Mouse (Mus musculus): Measurements from ENCODE around the gene Kdelc2.

Kdelc2 gene

DNA sequence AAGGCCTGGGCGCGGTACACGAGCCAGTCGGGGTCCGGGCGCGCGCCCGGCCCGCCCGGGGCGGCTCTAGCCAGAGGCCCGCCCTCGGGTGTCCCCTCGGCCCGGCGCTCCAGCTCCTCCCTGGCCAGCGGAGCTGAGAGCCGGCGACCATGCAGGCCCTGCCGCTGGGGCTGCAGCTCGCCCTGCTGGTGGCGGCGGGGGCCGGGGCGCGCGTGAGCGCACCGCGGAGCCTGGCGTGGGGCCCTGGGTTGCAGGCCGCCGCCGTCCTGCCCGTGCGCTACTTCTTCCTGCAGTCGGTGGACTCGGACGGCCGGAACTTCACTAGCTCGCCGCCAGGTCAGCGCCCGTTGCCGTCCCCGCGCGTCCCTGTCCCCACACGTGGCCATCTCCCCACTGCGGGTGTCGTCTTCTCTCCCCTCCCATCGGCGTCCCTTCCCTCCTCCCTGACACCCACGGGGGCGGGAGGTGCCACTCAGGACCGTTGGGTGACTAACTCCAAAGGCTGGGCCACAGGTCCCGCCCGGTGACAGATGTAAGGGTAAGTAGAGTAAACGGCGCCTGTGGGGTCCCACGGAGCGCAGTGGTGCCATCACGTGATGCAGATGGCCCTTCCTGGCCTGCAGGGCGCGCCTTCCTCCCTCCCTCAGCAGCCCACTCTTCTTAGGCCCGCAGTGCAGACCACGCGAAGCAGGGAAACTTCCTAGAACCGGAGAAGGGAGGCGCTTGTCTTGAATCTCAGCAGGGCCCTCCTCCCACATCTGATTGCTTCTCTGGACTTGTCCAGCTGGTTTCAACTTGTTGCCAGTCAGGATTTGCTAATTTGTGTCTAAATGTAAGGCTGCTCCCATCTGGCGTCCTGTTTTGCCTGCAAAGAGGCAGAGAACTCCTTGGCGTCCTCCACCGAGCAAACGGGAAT, at the start of gene Kdelc2:
Gene Kdelc2, plus strand, starts transcription at position 75 of the 916 bp plus-strand sequence.
- peak; percentile 81 to 82 for DNase-seq

DNA sequence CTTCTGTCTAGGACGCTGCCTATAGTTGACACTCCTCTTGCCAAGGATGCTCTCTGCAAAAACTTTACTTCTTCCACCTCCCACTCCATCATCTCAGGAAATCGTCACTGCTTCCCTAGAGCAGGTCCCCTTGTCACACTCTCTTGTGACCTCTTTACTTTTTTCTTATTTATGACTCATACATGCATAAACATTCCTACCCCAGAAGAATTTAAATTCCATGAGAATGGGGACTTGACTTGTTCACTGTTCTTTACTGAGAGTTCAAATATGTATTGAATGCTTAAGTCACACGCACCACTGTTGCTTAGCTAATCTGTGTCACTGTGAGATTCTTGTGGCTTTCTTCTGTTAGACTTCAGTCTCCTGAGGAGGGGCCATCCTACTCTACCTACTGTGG, 48.7 kb upstream of the Kdelc2 start:
- DNase-seq, result no peak

DNA sequence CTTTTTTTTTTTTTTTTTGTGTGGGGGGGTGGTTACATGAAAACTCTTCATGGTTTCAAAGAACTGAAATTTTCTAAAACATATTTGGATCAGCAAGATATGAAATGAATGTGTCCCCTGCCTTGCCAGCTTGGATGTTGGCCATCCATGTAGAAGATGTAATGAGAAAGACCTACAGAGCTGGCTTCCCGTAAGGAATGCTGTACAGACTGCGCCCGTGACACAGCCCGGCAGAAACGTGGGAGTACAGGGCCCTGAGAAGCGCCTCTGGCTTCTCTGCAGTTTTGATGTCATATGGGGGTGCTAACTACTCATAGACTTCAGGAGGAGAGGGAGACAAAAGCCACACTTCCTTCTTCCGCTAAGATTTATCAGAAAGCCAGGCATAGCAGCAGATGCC, 44.2 kb upstream of the Kdelc2 start:
- DNase-seq, result no peak

DNA sequence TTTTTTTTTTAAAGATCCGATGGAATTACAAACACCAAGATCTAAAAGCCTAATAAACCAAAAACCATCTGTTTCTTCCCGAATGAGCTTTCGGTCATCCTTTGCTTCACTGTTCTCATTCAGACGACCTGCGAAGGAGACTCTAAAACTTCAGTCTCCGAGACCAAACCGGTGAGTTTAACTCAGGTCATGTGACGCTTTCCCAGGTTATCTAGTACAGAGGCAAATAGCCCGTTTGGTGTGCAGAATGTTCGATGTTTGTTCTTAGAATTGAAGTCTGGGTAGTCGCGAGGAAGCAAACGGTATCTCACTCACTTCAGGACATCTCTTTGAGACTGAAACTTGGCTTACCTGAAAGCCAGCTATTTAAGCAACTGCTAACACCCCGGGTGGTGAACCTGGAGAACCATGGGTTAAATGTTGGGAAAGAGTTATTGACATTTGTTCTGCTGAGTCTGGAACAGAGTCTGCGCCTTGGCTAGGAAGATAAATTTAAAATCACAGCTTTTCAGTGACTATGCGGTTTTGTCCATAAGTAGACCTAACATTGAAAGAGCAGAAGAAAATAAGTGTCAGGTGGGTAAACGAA, 43.4 kb upstream of the Kdelc2 start:
- peak in 1 of 2 experiments; percentile 45 for DNase-seq

DNA sequence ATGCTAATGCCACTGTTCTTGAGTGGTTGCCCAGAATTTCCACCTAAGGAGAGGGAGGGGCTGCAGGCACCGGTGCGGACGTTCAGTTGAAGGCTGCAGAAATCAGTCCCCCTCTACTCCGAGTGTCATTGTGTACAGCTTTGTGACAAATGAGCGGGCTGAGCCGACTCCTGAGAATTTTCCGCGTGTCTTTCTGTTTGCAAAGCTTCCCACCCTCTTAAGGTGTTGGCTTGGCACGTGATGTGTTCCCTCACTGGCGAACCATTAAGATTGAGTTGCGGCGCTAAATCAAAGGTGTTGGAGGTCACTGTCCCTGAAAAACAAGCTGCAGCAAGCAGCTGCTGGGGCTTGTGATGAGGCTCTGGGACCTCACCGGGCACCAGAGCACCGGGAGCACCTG, 42.9 kb upstream of the Kdelc2 start:
- peak; percentile 69 to 74 for DNase-seq

DNA sequence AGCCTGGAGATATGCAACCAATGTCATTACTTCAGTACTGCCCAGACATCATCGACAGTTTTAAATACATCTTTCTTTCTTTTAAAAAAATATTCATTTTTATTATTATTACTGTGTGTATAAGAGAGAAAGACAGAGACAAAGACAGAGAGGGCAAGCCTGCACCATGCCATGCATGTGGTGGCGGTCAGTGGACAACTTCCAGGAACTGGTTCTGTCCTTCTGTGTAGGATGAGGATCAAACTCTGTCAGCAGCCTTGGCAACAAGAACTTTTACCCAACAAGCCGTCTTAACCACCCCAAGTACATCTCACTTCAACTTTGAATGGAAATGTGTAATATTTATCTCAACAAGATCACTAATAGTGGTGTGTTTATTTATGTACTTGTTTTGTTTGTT, 41.8 kb upstream of the Kdelc2 start:
- peak; percentile 49 to 51 for DNase-seq

DNA sequence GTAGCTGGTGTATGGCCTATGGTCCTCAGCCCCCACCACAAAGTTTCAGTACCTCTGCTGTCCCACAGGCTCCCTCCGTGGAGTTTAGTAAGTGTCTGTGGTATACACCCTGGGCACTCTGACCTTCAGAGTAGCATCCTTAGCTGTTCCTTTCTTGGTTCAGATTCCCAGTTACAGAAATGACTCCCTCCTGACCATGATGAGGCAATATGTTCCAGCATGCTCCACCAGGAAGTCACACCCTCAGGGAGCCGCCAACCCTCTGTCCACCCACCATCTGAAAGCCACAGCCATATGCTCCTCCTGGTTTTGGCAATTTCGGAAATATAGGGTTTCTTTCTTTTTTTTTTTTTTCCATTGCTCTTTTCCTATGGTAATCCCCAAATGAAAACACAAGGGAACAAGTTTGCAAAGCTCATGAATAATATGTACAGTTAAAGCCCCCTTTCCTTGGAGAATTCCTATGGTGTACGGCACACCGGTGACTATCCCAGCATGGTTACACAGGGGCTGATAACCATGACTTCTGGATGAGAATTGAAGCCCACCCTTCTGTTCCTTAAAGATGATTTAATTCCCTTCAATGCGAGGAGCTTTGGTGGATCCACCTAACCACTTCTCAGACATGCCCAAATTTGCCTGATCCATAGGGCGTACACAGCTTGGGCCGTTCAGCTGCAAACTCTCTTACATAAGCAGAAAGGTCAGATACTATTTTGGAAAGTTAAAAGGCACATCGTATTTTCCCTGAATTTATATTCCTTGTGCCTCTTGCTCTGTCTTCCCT, 39.0 kb upstream of the Kdelc2 start:
- no peak for DNase-seq

DNA sequence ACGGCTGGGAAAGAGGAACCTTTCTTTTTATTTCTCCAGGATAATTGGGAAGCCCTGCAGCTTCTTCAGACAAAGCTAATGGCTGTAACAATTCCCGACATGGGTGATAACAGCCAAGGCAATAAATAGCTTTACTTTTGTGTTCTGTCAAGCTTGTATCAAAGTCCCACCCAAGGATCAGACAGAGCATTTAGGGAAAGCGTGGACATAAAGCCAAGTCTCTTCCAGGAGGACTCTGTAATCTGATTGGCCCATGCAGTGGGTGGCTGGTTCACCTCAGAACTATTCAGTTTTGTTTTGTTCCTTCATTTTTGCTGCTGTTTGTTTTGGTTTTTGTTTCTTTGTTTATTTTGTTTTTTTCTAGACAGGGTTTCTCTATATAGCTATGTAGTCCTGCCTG, 38.1 kb upstream of the Kdelc2 start:
- no peak for DNase-seq

DNA sequence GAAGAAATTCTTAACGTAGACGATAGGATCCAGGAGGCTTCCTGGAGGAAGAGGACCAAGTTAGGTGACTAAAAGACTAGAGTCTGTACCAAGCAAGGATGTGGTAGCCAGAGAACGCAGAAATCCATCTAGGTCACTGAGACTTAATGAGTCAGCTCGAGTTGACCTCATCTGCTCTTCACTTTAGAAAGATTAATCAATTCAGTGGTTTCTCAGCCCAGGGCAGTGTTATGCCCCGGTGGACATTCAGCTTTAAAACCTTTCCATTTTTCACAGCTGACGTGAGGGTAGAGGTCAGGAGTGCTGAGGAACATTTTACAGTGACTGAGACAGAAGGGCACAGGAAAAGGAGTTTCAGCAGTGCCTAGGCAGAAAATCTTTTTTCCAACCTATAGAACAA, 37.4 kb upstream of the Kdelc2 start:
- no peak for DNase-seq

DNA sequence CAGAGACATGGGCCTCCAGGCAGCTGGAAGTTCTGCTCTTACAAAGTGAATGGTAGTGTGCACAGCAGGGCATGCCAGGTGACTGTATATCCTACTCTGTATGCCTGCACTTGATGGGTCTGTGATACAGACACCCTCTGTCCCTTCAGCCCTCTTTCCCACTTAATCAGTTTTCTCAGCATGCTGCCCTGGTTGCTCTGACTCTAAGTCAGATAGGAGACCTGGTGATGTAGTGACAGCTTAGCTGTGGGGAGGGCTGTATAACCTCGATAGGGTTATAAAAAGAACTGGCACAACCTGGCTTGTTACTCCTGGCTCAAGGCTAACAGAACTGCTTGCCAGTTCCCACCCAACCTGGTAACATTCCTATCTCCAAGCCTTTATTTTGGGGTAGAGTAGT, 34.6 kb upstream of the Kdelc2 start:
- peak; percentile 19 to 20 for DNase-seq

DNA sequence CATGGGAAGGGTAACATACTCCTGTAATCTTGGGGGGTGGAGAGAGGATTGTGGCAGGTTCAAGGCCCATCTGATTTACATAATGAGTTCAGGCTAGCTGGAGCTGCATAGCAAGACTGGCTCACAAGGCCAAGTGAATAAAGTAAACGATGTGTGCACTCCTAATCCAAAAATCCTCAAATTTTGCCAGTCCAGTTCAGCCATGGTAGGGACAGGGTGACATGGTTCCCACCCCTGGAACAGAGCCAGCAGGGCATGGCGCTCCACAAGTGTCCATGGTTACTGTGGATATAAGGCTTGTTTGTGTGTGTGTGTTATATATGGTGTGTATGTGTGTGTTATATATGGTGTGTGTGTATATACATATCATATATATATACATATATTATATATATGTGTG, 33.5 kb upstream of the Kdelc2 start:
- DNase-seq, result peak in 1 of 2 experiments; percentile 15

DNA sequence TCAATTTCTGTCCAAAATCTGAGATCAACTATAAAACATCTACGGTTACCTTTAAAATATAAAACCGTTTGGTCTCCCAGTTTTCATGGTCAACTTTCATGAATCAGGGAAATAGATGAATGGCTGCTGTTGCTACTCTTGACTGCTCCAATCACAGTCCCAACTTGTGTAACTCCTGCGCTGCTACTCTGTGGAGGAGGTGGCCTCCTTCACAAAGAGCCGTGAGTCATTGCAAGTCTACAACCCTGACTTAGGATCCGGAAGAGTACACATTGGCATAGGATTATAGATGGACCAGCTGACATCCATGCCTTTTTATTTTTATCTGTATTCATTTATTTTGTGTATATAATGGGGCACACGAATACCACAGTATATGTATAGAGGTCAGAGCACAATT, 31.9 kb upstream of the Kdelc2 start:
- DNase-seq, result no peak

DNA sequence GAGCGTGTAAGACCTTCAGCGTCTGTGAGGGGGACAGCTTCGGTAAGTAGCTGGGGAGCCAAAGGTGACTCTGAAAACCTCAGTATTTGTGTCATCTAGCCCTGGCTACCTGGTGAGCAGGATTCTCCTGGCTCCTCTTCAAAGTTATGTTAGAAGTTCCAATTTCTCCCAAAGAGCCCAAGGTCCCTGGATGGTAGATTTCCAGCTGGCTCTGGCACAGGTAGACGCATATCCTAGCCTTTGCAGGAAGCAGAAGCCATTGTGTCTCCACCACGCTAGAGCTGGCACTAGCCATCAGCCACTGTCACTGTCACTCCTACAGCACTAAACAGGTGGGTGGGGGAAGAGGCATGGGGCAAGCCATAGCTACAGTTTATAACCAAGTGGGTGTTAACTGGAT, 30.7 kb upstream of the Kdelc2 start:
- DNase-seq, result no peak

DNA sequence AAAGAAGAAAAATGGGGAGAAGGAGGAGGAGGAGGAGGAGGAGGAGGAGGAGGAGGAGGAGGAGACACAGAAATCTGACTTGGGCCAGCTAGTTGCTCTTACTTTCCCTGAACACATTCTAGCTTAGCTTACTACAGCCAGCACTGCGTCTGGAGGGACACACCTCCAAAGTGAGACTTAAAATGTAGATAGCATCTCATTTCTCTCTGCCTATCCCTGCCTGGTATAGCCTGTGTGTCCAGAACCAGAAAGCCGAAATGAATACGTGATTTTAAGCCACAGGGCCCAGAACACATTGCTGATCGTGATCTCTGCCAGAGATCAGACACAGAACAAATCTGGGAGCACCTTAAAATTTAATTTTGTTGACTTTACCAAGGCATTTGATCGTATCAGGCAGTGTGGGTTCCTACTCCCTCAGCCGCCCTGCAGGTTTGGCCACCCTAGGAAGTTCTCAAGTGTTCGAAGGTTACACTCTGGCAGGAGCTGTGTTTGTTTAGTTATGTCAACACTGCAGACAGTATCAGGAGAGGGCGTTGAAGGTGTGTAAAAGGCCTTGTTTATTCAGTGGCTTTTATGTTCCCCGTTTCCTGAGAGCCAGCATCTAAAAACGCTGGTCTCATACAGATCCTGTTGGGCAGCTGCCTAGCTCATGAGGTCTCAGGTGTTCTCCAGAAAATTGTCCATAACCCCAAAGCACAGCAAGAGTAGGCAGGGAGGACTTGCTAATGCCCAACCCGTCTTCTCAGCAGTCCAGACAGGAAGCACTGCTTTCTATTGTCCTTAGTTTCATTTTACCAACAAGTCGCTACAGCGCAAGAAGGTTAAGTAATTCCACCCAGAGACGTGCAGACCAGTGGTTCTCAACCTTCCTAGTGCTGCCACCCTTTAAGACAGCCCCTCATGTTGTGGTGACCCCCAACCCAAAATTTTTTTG, 27.3 kb upstream of the Kdelc2 start:
- DNase-seq, result no peak

DNA sequence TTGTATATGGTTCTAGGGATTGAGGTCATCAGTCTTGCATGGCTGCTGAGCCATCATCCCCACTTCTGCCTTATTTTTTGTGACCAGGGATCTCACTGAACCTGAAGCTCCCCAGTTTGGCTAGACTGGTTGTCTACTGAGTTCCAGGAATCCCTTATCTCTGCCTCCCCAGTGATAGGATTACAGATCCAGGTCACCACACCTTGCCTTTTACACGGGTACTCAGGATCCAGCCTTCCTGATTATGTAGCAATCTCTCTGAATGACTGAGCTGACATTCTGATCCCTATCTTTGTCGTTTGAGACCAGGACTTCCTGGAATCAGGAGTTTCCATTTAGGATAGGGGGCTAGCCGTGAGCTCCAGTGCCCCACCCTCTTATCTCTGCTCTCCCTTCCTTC, 12.5 kb upstream of the Kdelc2 start:
- DNase-seq, result no peak

DNA sequence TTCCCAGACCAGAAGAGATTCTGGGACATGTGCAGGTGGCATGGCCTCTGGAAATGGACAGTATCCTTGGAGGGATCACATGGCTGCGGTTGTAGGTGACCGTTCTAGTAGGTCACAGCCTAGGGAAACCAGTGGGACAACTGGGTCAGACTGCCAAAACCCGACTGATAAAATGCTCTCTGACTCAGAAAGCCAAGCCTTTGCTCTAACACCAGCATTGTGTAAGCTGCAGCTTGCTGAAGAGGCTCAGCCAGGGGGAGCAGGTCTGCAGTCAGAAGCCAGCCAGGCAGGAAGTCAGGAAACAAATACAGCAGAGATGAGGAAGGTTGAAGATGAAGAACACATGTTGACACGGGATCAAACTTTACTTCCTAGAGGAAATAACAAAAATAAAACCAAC, 7.9 kb upstream of the Kdelc2 start:
- no peak for DNase-seq

DNA sequence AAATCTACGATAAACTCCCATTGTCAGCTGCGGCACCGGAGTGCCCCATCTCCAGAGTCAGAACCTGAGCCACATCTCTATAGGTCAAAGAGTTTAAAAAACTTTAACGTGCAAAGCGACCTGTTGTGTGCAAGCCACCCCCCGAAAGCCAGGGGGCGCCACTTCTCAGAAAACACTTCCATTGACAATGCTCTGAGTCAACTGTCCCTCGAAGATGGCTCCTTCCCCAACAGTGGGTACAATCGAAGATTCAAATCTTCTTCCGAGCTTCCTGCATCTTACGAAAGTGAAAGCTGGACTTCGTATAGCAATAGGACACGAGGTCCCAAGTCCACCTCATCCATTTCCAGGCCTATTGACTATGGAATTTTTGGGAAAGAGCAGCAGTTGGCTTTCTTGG, 7.0 kb upstream of the Kdelc2 start:
- peak in 1 of 2 experiments; percentile 22 for DNase-seq

DNA sequence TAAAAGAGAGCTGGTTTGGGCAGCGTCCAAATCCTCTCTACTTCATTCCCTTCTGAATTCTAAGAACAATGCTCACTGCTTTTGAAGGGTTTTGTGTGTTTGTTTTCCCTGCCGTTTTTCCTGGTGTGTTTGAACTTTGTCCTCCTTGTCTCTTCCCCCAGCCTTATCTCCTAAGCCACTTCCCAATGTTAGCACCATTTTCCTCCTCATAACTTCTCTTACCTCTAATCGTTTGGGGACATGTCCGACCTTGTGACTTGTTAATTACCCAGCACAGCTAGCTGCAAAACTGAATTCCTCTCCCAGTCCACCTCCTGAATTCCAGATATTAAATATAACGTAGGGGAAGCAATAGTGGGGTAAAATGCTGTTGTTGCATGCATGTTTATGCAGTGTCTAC, 6.2 kb upstream of the Kdelc2 start:
- DNase-seq, result no peak

DNA sequence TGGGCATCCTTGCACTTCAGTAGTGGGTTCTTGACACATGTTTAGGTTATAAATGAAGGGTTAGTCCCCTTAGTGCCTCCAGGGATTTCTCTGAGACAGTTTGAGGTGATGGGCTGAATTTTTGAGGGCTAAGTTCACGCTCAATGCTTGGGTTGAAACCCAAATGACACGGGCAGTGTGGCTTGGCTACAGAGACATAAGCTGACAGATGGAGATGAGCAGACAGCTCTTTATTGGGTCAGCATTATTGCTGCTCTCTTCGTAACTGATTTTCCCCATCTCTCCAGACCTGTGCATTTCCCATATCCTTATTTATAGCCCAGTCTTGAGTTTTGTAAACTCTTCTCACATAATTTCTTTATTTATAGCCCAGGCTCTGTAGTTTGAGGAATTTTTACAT, 5.7 kb upstream of the Kdelc2 start:
- DNase-seq, result peak in 1 of 2 experiments; percentile 20

DNA sequence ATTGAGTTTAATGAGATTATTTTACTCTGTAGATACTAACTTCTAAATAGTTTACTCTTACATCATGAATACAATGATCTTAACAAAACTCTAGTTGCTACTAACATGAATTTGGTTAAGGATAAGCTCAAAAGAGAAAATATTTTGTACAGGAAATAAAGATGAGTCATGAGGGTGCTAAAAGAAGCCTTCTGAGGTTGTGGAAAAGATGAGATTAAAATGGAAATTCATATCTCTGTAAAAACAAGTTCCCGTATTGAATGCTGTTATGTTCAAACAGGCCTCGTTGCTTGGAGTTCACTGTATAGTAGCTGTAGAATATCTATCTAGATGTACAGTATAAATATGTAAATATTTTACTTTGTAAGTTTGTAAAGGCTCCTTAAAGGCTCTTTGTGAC, 3.2 kb upstream of the Kdelc2 start:
- DNase-seq, result no peak

DNA sequence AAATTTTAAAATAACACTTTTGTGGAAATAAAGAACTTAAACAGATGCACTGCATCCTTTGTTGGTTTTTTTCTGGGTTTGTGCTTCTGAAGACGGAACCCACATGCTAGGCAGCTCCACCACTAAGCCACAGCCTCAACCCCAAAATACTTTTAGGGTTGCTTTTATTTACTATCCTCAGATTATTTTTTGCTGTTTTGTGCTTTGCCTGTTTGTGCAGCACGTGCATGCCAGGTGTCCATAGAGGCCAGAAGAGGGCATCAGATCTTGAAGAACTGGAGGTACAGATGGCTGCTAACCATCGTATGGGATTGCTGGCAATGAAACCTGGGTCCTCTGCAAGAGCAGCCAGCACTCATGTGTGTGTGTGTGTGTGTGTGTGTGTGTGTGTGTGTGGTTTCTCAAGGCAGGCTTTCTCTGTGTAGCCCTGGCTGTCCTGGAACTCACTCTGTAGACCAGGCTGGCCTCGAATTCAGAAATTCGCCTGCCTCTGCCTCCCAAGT, 2.7 kb upstream of the Kdelc2 start:
- peak; percentile 53 to 54 for DNase-seq

DNA sequence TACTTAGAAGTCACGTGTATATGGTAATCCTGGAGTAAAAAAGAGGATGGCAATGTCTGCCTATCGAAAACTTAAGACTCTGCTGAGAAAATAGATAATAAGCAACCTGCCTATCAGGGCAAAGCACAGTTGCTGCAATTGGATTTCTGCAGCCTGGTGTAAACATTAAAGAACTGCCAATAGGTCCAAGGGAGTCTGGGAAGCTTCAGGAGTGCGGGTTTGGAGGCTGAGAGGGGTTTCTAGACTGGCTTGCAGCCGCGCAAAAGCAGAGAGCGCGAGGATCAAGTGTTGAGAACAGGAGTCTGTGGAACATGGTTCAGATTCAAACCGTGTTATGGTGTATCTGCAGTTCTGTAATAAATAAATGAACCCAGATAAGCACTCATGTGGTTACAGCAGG, 1.0 kb downstream of the Kdelc2 start:
- DNase-seq, result peak in 1 of 2 experiments; percentile 50
